Mouse (Mus musculus) forebrain, postnatal 0 days (tissue): ENCODE measurements around the gene Slc17a7. TPM values are rescaled to one million over a fixed set of nuclear protein-coding genes. Genes with fewer than 3 reads are reported as not detected.
A peak's percentile ranks its signal among the peaks of the same experiment; 100 is the strongest.

Experiments used
- ATAC-seq: fragments of 200-750 bp; cut with Nextera tagmentation; 2 replicates; pipeline ENCODE4 v1.8.0; 2017; ENCODE audit warnings: mild to moderate bottlenecking, moderate library complexity
- DNase-seq: peaks from one replicate; pipeline ENCODE4 v3.0.0-alpha.2; 2015
- H3K27ac ChIP-seq: fragments of 300-500 bp; sonication (generic); 2 replicates; pipeline ENCODE4 v1.5.1; 2014; ENCODE audit warnings: low read depth, mild to moderate bottlenecking, antibody characterized with exemption, low read length, moderate library complexity, mixed read lengths
- H3K27me3 ChIP-seq: fragments of 300-500 bp; sonication (generic); 2 replicates; pipeline ENCODE4 v1.6.1; 2014; ENCODE audit warnings: mild to moderate bottlenecking, low read length, mixed read lengths; ENCODE audit not compliant: insufficient read depth
- H3K36me3 ChIP-seq: fragments of 300-500 bp; sonication (generic); 2 replicates; pipeline ENCODE4 v1.6.1; 2014; ENCODE audit warnings: mild to moderate bottlenecking, moderate library complexity; ENCODE audit not compliant: insufficient read depth
- H3K4me1 ChIP-seq: fragments of 300-500 bp; sonication (generic); 2 replicates; pipeline ENCODE4 v1.6.1; 2014; ENCODE audit warnings: antibody characterized with exemption; ENCODE audit not compliant: insufficient read depth
- H3K4me2 ChIP-seq: fragments of 300-500 bp; sonication (generic); 2 replicates; pipeline ENCODE4 v1.6.1; 2014; ENCODE audit warnings: low read depth, mild to moderate bottlenecking, moderate library complexity
- H3K4me3 ChIP-seq: fragments of 300-500 bp; sonication (generic); 2 replicates; pipeline ENCODE4 v1.5.1; 2014; ENCODE audit warnings: low read depth, low read length, mixed read lengths
- H3K9ac ChIP-seq: fragments of 300-500 bp; sonication (generic); 2 replicates; pipeline ENCODE4 v1.6.1; 2014; ENCODE audit warnings: mild to moderate bottlenecking
- H3K9me3 ChIP-seq: fragments of 300-500 bp; sonication (generic); 2 replicates; pipeline ENCODE4 v1.6.1; 2016; ENCODE audit warnings: low read length
- CTCF ChIP-seq: sonication (generic); IDR thresholded peaks from 2 replicates; pipeline ENCODE4 v1.5.1; 2016; ENCODE audit warnings: antibody characterized with exemption, control low read depth, low read depth
- WGBS: fragments of 180-500 bp; shearing (Covaris S2); extraction: QIAGEN DNeasy Blood & Tissue Kit; methylation state at CpG from one replicate; pipeline ENCODE4 v1.1.7; 2014; 5-methylcytosine and 5-hydroxymethylcytosine counted together
- polyA plus RNA-seq: library from polyadenylated mRNA; unstranded; fragments of >200 nt; fragmentation: Nextera tagmentation; extraction: Ambion mirVana; gene quantifications from 2 replicates; pipeline ENCODE4 v1.2.1, GENCODE M21; 2015
- total RNA-seq: library from RNA; depleted of rRNA; stranded (reverse); fragments of >200 nt; gene quantifications from 2 replicates; pipeline ENCODE4 v1.2.3, GENCODE M21; 2014

The Slc17a7 gene
- total and polyA plus RNA-seq, 2 experiments from 2014 or later = 47.6 to 87.5 TPM

DNA sequence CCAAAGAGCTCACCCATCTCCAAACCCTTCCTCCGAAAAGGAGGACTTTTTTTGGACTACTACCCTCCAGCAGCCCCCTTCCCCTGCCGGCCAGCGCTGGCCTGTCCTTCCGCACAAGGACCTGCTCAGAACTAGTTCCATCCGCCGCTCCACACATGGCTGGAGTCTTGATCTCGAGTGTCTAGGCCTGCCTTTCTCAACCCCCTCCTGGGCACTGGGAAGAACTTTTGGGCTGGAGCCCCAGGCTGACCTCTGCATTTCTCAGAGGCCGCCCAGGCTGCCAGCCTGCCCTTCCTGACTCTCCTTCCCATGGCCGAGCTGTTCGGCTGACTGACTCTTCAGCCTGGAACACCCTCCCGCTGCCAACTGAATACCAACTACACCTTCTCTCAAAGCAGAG lies 18.9 kb downstream of the Slc17a7 start:
- Histone ChIP-seq H3K27me3 (peaks cover 72% of the 10 kb centered on the region), H3K4me1 (no peaks in the 10 kb centered on the region), H3K9me3 (no peaks in the 10 kb centered on the region), H3K9ac (no peak overlapping the region), H3K4me3 (peak overlapping the region; percentile 37), H3K36me3 (no peaks in the 10 kb centered on the region), H3K27ac (no peak overlapping the region), H3K4me2 (peak overlapping the region; percentile 57)
- WGBS = 19% methylated on average over 11 of the region's 11 CpGs
- DNase-seq = no peak
- peak; percentile 6; the same call in 1 of the 2 replicates for ATAC-seq
- TF ChIP-seq CTCF = no peak

DNA sequence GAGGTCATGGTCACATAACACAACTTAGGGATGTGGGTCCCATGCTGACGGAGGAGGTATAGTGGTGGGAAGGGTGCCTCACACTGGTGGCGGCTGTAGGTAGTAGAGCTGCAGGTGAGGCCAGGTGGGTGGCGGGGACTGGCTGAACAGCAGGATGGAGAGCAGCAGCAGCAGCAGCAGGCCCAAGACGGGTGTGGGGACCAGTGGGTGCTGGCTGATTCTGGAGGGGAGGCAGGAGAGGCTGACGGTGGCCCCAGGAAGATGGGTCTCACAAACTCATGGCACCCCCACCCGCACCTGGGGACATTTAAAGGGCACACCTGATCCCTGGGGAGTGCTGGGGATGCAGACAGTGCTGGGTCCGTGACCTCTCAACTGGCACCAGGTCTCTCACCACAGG lies 19.9 kb downstream of the Slc17a7 start:
- Histone ChIP-seq H3K4me1 (no peaks in the 10 kb centered on the region), H3K4me3 (no peak overlapping the region), H3K9ac (no peak overlapping the region), H3K9me3 (no peaks in the 10 kb centered on the region), H3K36me3 (no peaks in the 10 kb centered on the region), H3K27ac (no peak overlapping the region), H3K27me3 (peaks cover 61% of the 10 kb centered on the region), H3K4me2 (no peak overlapping the region)
- TF ChIP-seq CTCF = no peak
- ATAC-seq = no peak
- no peak for DNase-seq
- 74% methylated on average over 7 of the region's 7 CpGs for WGBS

DNA sequence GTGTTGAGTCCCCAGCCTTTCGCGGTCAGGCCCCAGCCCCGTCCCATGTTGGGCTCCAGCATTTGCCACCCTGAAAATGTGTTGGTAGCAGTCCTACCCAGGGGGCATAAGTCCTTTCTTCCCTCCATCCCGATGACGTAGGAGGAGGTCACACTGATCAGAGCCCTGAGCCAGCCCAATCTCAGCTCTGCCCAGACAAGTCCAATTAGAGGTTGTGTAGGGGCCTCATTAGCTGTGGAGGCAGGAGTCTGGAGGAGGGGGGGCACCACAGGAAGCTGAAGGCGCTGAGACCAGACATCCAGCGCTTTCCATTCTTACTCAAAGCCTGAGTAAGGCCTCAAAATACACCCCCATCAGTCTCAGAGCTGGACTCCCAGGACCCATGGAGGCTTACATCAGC lies 22.2 kb downstream of the Slc17a7 start:
- peaks cover 39% of the 10 kb centered on the region for H3K27me3 ChIP-seq
- H3K4me2 ChIP-seq = no peak overlapping the region
- WGBS = 57% methylated on average over 7 of the region's 7 CpGs
- ATAC-seq (no peak), DNase-seq (no peak)
- no peak overlapping the region for H3K9ac ChIP-seq
- H3K27ac ChIP-seq = no peak overlapping the region
- TF ChIP-seq CTCF = no peak
- H3K36me3 ChIP-seq = no peaks in the 10 kb centered on the region
- H3K9me3 ChIP-seq = no peaks in the 10 kb centered on the region
- H3K4me1 ChIP-seq = no peaks in the 10 kb centered on the region
- H3K4me3 ChIP-seq = no peak overlapping the region

DNA sequence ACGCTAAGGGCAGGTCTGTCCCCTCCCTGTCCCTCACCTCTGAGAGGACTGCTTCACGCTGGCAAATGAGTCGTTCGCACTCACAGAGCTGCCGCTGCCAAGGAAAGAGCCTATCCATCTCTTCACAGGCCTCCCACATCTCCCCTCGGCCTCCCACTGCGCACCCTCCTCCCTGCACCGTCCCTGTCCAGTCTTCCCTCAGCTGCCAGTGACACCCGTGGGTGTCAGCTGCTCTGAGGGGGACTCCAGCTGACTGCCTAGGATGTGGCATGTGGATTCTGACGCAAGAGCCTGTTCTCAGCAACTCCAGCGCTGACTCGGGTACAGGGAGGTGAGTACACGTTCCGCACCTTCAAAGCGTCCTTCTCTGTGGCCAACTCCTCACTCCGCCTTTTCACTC lies 25.9 kb downstream of the Slc17a7 start:
- TF ChIP-seq CTCF = no peak
- H3K4me2 ChIP-seq = no peak overlapping the region
- DNase-seq (no peak), ATAC-seq (no peak)
- 59% methylated on average over 16 of the region's 16 CpGs for WGBS
- no peak overlapping the region for H3K9ac ChIP-seq
- H3K36me3 ChIP-seq = no peaks in the 10 kb centered on the region
- H3K4me3 ChIP-seq = no peak overlapping the region
- no peak overlapping the region for H3K27ac ChIP-seq
- no peaks in the 10 kb centered on the region for H3K9me3 ChIP-seq
- peaks cover 6% of the 10 kb centered on the region; the same call in 1 of the 2 replicates for H3K27me3 ChIP-seq
- H3K4me1 ChIP-seq = no peaks in the 10 kb centered on the region

GRCm38 (mm10) chr7:45190186-45190585 lies 26.4 kb downstream of the Slc17a7 start:
- ATAC-seq (no peak), DNase-seq (no peak)
- H3K27ac ChIP-seq = no peak overlapping the region
- H3K27me3 ChIP-seq = no peaks in the 10 kb centered on the region
- no peak overlapping the region for H3K4me2 ChIP-seq
- H3K9ac ChIP-seq = no peak overlapping the region
- no peak for TF ChIP-seq CTCF
- no peak overlapping the region for H3K4me3 ChIP-seq
- H3K36me3 ChIP-seq = no peaks in the 10 kb centered on the region
- no peaks in the 10 kb centered on the region for H3K9me3 ChIP-seq
- 85% methylated on average over 6 of the region's 6 CpGs for WGBS
- no peaks in the 10 kb centered on the region for H3K4me1 ChIP-seq

DNA sequence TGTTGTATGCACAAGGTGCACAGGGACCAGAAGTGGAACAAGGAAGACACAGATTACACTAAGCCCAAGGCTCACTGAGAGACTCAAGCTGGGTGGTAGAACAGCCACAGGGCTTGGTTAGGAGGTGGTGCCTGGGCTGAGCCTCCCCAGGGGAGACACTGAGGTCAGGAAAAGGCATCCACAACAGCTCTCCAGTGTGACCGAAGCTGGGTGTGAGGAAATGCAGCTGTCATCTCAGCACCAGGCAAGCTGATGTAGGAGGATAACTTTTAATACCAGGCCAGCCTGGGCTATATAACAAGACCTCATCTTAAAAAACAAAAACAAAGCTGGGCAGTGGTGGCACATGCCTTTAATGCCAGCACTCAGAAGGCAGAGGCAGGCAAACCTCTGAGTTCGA lies 27.4 kb downstream of the Slc17a7 start:
- H3K4me2 ChIP-seq = no peak overlapping the region
- H3K9me3 ChIP-seq = no peaks in the 10 kb centered on the region
- no peak overlapping the region for H3K9ac ChIP-seq
- no peaks in the 10 kb centered on the region for H3K27me3 ChIP-seq
- DNase-seq (no peak), ATAC-seq (no peak)
- H3K36me3 ChIP-seq = no peaks in the 10 kb centered on the region
- WGBS = 74% methylated on average over 2 of the region's 2 CpGs
- H3K4me3 ChIP-seq = no peak overlapping the region
- no peak overlapping the region for H3K27ac ChIP-seq
- no peak for TF ChIP-seq CTCF
- no peaks in the 10 kb centered on the region for H3K4me1 ChIP-seq

GRCm38 (mm10) chr7:45191803-45192363 lies 28.1 kb downstream of the Slc17a7 start:
- H3K4me1 ChIP-seq = no peaks in the 10 kb centered on the region
- H3K4me3 ChIP-seq = no peak overlapping the region
- no peak overlapping the region for H3K4me2 ChIP-seq
- WGBS = 29% methylated on average over 8 of the region's 8 CpGs
- TF ChIP-seq CTCF = no peak
- H3K27ac ChIP-seq = no peak overlapping the region
- no peaks in the 10 kb centered on the region for H3K36me3 ChIP-seq
- ATAC-seq = no peak
- DNase-seq = no peak
- H3K9me3 ChIP-seq = no peaks in the 10 kb centered on the region
- H3K9ac ChIP-seq = no peak overlapping the region
- H3K27me3 ChIP-seq = no peaks in the 10 kb centered on the region
